Mouse (Mus musculus) MEL (cell line): ENCODE measurements around the gene Ski. TPM values are rescaled to one million over a fixed set of nuclear protein-coding genes. Genes with fewer than 3 reads are reported as not detected.
A peak's percentile ranks its signal among the peaks of the same experiment; 100 is the strongest.

Source experiments
- DNase-seq: peaks from one replicate; pipeline ENCODE4 v3.0.0; 2011; ENCODE audit warnings: low read depth, low spot score
- H3K27ac ChIP-seq: 2 replicates; pipeline ENCODE4 v1.5.1; 2012; ENCODE audit warnings: low read depth, mild to moderate bottlenecking, control low read depth, low read length, moderate library complexity; ENCODE audit not compliant: control insufficient read depth
- H3K27me3 ChIP-seq, 2 experiments: fragments of 150-350 bp in 1 of 2; sonication (generic) in 1 of 2; 2 replicates each; pipeline ENCODE4 v1.6.1; 2012; ENCODE audit warnings: low read length in 2 of 2, mild to moderate bottlenecking in 2 of 2, improper control_type of control experiment in 1 of 2, moderate library complexity in 1 of 2; ENCODE audit not compliant: insufficient read depth in 2 of 2, control insufficient read depth in 1 of 2
- H3K36me3 ChIP-seq, 2 experiments: 2 replicates each; pipeline ENCODE4 v1.6.1; 2012 to 2014; ENCODE audit warnings: low read length in 2 of 2, improper control_type of control experiment in 1 of 2, inconsistent platforms in 1 of 2, mild to moderate bottlenecking in 1 of 2; ENCODE audit not compliant: insufficient read depth in 2 of 2, control insufficient read depth in 1 of 2
- H3K4me1 ChIP-seq, 2 experiments: fragments of 150-350 bp in 1 of 2; sonication (generic) in 1 of 2; 2 replicates each; pipeline ENCODE4 v1.6.1; 2012; ENCODE audit warnings: low read length in 2 of 2, improper control_type of control experiment in 1 of 2, mild to moderate bottlenecking in 1 of 2; ENCODE audit not compliant: insufficient read depth in 2 of 2, control insufficient read depth in 1 of 2
- H3K4me3 ChIP-seq, 2 experiments: fragments of 150-350 bp in 1 of 2; sonication (generic) in 1 of 2; 2 replicates each; pipeline ENCODE4 v1.5.1; 2012; ENCODE audit warnings: low read depth in 2 of 2, low read length in 2 of 2, mild to moderate bottlenecking in 2 of 2, moderate library complexity in 2 of 2, control low read depth in 1 of 2, improper control_type of control experiment in 1 of 2; ENCODE audit not compliant: control insufficient read depth in 1 of 2, insufficient read depth in 1 of 2
- H3K79me2 ChIP-seq: 2 replicates; pipeline ENCODE4 v1.6.1; 2012; ENCODE audit warnings: mild to moderate bottlenecking, low read length, moderate library complexity; ENCODE audit not compliant: control insufficient read depth, poor library complexity, insufficient read depth
- H3K9ac ChIP-seq: 2 replicates; pipeline ENCODE4 v1.6.1; 2012; ENCODE audit warnings: low read depth, mild to moderate bottlenecking, control low read depth, low read length, moderate library complexity; ENCODE audit not compliant: control insufficient read depth, poor library complexity, severe bottlenecking
- H3K9me3 ChIP-seq: fragments of 150-350 bp; sonication (generic); replicated peaks from 2 replicates; pipeline ENCODE4 v1.6.1; 2012; ENCODE audit warnings: mild to moderate bottlenecking, low read length, improper control_type of control experiment, moderate library complexity; ENCODE audit not compliant: insufficient read depth
- BHLHE40 ChIP-seq: IDR thresholded peaks from 2 replicates; pipeline ENCODE4 v1.6.1; 2012; ENCODE audit warnings: low read depth, mild to moderate bottlenecking, inconsistent platforms, low read length, improper control_type of control experiment, borderline replicate concordance
- CHD1 ChIP-seq: IDR thresholded peaks from 2 replicates; pipeline ENCODE4 v1.6.1; 2012; ENCODE audit warnings: low read depth, mild to moderate bottlenecking, inconsistent platforms, low read length, improper control_type of control experiment
- CHD2 ChIP-seq: IDR thresholded peaks from 2 replicates; pipeline ENCODE4 v1.6.1; 2011; ENCODE audit warnings: low read length, improper control_type of control experiment
- CTCF ChIP-seq, 3 experiments: IDR thresholded peaks in 2 of 3; conservative IDR thresholded peaks in 1 of 3; 2 replicates each; pipeline ENCODE4 v1.5.1; 2011 to 2012; ENCODE audit warnings: low read length in 3 of 3, low read depth in 2 of 3, mild to moderate bottlenecking in 2 of 3, improper control_type of control experiment in 1 of 3, inconsistent platforms in 1 of 3, mixed read lengths in 1 of 3, moderate library complexity in 1 of 3; ENCODE audit not compliant: control insufficient read depth in 1 of 3, insufficient read depth in 1 of 3, poor library complexity in 1 of 3, severe bottlenecking in 1 of 3
- ELF1 ChIP-seq: IDR thresholded peaks from 2 replicates; pipeline ENCODE4 v1.6.1; 2014; ENCODE audit warnings: low read depth, mild to moderate bottlenecking, inconsistent platforms, low read length, improper control_type of control experiment, moderate library complexity
- EP300 ChIP-seq, 2 experiments: IDR thresholded peaks; 2 replicates each; pipeline ENCODE4 v1.6.1; 2011; ENCODE audit warnings: improper control_type of control experiment in 2 of 2, low read length in 2 of 2, low read depth in 1 of 2, mild to moderate bottlenecking in 1 of 2
- GABPA ChIP-seq: IDR thresholded peaks from 2 replicates; pipeline ENCODE4 v1.6.1; 2012; ENCODE audit warnings: low read depth, mild to moderate bottlenecking, inconsistent platforms, low read length, improper control_type of control experiment, moderate library complexity
- GATA1 ChIP-seq: IDR thresholded peaks from 2 replicates; pipeline ENCODE4 v1.6.1; 2011; ENCODE audit warnings: low read depth, low read length, improper control_type of control experiment
- HCFC1 ChIP-seq: IDR thresholded peaks from 2 replicates; pipeline ENCODE4 v1.6.1; 2012; ENCODE audit warnings: low read depth, mild to moderate bottlenecking, inconsistent platforms, low read length, improper control_type of control experiment, moderate library complexity
- JUND ChIP-seq: IDR thresholded peaks from 2 replicates; pipeline ENCODE4 v1.6.1; 2011; ENCODE audit warnings: low read depth, mild to moderate bottlenecking, improper control_type of control experiment, low read length
- MAFK ChIP-seq: IDR thresholded peaks from 2 replicates; pipeline ENCODE4 v1.6.1; 2011; ENCODE audit warnings: low read depth, mild to moderate bottlenecking, low read length, improper control_type of control experiment, borderline replicate concordance
- MAX ChIP-seq: IDR thresholded peaks from 2 replicates; pipeline ENCODE4 v1.6.1; 2011; ENCODE audit warnings: low read length, improper control_type of control experiment
- MAZ ChIP-seq: IDR thresholded peaks from 2 replicates; pipeline ENCODE4 v1.6.1; 2012; ENCODE audit warnings: low read depth, mild to moderate bottlenecking, inconsistent platforms, low read length, improper control_type of control experiment
- MXI1 ChIP-seq: IDR thresholded peaks from 2 replicates; pipeline ENCODE4 v1.6.1; 2011; ENCODE audit warnings: mild to moderate bottlenecking, low read depth, low read length, improper control_type of control experiment
- MYB ChIP-seq: IDR thresholded peaks from 2 replicates; pipeline ENCODE4 v1.6.1; 2011; ENCODE audit warnings: mild to moderate bottlenecking, low read depth, low read length, improper control_type of control experiment
- NELFE ChIP-seq: IDR thresholded peaks from 2 replicates; pipeline ENCODE4 v1.6.1; 2011; ENCODE audit warnings: low read depth, low read length, improper control_type of control experiment
- NRF1 ChIP-seq: IDR thresholded peaks from 2 replicates; pipeline ENCODE4 v1.6.1; 2014; ENCODE audit warnings: low read depth, mild to moderate bottlenecking, inconsistent platforms, low read length, improper control_type of control experiment, moderate library complexity; ENCODE audit not compliant: poor library complexity, insufficient read depth, severe bottlenecking
- POLR2AphosphoS5 ChIP-seq: IDR thresholded peaks from 2 replicates; pipeline ENCODE4 v1.6.1; 2012; ENCODE audit warnings: low read depth, borderline replicate concordance, mild to moderate bottlenecking, inconsistent platforms, low read length, moderate library complexity, mixed read lengths
- RAD21 ChIP-seq: IDR thresholded peaks from 2 replicates; pipeline ENCODE4 v1.6.1; 2011; ENCODE audit warnings: mild to moderate bottlenecking, low read depth, low read length, improper control_type of control experiment
- RCOR1 ChIP-seq: IDR thresholded peaks from 2 replicates; pipeline ENCODE4 v1.6.1; 2012; ENCODE audit warnings: low read depth, mild to moderate bottlenecking, inconsistent platforms, low read length, improper control_type of control experiment
- SIN3A ChIP-seq: IDR thresholded peaks from 2 replicates; pipeline ENCODE4 v1.6.1; 2012; ENCODE audit warnings: low read length, improper control_type of control experiment, inconsistent platforms
- TAL1 ChIP-seq: IDR thresholded peaks from 2 replicates; pipeline ENCODE4 v1.6.1; 2012; ENCODE audit warnings: mild to moderate bottlenecking, inconsistent platforms, low read length, moderate library complexity, mixed read lengths
- TBP ChIP-seq: IDR thresholded peaks from 2 replicates; pipeline ENCODE4 v1.8.0; 2011; ENCODE audit warnings: low read depth, low read length, improper control_type of control experiment
- TCF12 ChIP-seq: IDR thresholded peaks from 2 replicates; pipeline ENCODE4 v1.6.1; 2014; ENCODE audit warnings: low read depth, mild to moderate bottlenecking, inconsistent platforms, low read length, improper control_type of control experiment, moderate library complexity
- UBTF ChIP-seq: IDR thresholded peaks from 2 replicates; pipeline ENCODE4 v1.6.1; 2012; ENCODE audit warnings: low read depth, mild to moderate bottlenecking, inconsistent platforms, low read length, improper control_type of control experiment, moderate library complexity, borderline replicate concordance; ENCODE audit not compliant: insufficient read depth
- USF1 ChIP-seq: IDR thresholded peaks from 2 replicates; pipeline ENCODE4 v1.6.1; 2014; ENCODE audit warnings: low read depth, mild to moderate bottlenecking, inconsistent platforms, low read length, improper control_type of control experiment, moderate library complexity
- USF2 ChIP-seq, 2 experiments: IDR thresholded peaks; 2 replicates each; pipeline ENCODE4 v1.6.1; 2011 to 2012; ENCODE audit warnings: improper control_type of control experiment in 2 of 2, low read length in 2 of 2, borderline replicate concordance in 1 of 2, inconsistent platforms in 1 of 2, low read depth in 1 of 2, mild to moderate bottlenecking in 1 of 2; ENCODE audit not compliant: insufficient read depth in 1 of 2
- polyA plus RNA-seq, 2 experiments: library from polyadenylated mRNA; stranded (reverse) in 1 of 2; unstranded in 1 of 2; fragments of >175 nt in 1 of 2; fragments of >200 nt in 1 of 2; gene quantifications; 2 replicates each; pipeline versions ENCODE4 v1.2.1 to v1.2.4; 2012; ENCODE audit warnings: low replicate concordance in 2 of 2, low read depth in 1 of 2; ENCODE audit not compliant: insufficient read length in 2 of 2, insufficient read depth in 1 of 2, missing spikeins in 1 of 2
- total RNA-seq: library from RNA; depleted of rRNA; stranded (reverse); fragments of 300-350 nt; gene quantifications from 2 replicates; pipeline ENCODE4 v1.2.3, GENCODE M21; 2012

Ski gene
- total and polyA plus RNA-seq, 3 experiments: 6.9 to 16.1 TPM; not detected in 1

GRCm38 (mm10) chr4:155148453-155148852, 73.9 kb downstream of the Ski start (continued):
- peak; percentile 40 to 48; a peak in 3 of 4 replicates for TF ChIP-seq EP300 (IDR thresholded peaks at IDR 0.05; ENCODE audit: low read depth in 1 of 2, low read length in 2 of 2)

- H3K27me3 ChIP-seq: no peaks in the 10 kb centered on the region
- TF ChIP-seq MYB (no peak), MXI1 (no peak), CHD1 (no peak), GABPA (no peak), RCOR1 (no peak), ELF1 (no peak), RAD21 (no peak), NRF1 (no peak), TAL1 (no peak), CTCF (IDR thresholded peaks at IDR 0.05 in 2 of 3, conservative IDR thresholded peaks at IDR 0.05 in 1 of 3; ENCODE audit: control insufficient read depth in 1 of 3, insufficient read depth in 1 of 3, low read depth in 2 of 3, low read length in 3 of 3, poor library complexity in 1 of 3, severe bottlenecking in 1 of 3) (no peak), HCFC1 (no peak), CHD2 (no peak), MAFK (no peak), MAZ (no peak), POLR2AphosphoS5 (no peak), EP300 (IDR thresholded peaks at IDR 0.05; ENCODE audit: low read depth in 1 of 2, low read length in 2 of 2) (no peak)
- TF ChIP-seq, all 39 proteins: peak for 0
Measured at GRCm38 (mm10) chr4:155146107-155146823, 76.1 kb downstream of the Ski start.

GRCm38 (mm10) chr4:155144548-155145180, 77.7 kb downstream of the Ski start:
- Histone ChIP-seq H3K4me1 (peaks cover 9 to 11% of the 10 kb centered on the region in 2 experiments; a peak in 3 of 4 replicates), H3K36me3 (peaks cover 0 to 2% of the 10 kb centered on the region in 2 experiments; a peak in 1 of 4 replicates), H3K9ac (no peak overlapping the region), H3K4me3 (no peak overlapping the region), H3K27me3 (no peaks in the 10 kb centered on the region), H3K27ac (no peak overlapping the region), H3K9me3 (no peaks in the 10 kb centered on the region), H3K79me2 (no peaks in the 10 kb centered on the region)
- no peak for DNase-seq
- no peak for TF ChIP-seq UBTF
- no peak for TF ChIP-seq CHD1
- TF ChIP-seq MAX: no peak
- no peak for TF ChIP-seq ELF1
- no peak for TF ChIP-seq USF2 (IDR thresholded peaks at IDR 0.05; ENCODE audit: borderline replicate concordance in 1 of 2, insufficient read depth in 1 of 2, low read depth in 1 of 2, low read length in 2 of 2)
- no peak for TF ChIP-seq USF1
- no peak for TF ChIP-seq GATA1
- no peak for TF ChIP-seq MXI1
- TF ChIP-seq JUND: no peak
- no peak for TF ChIP-seq MAFK
- TF ChIP-seq GABPA: no peak
- no peak for TF ChIP-seq TBP
- TF ChIP-seq SIN3A: no peak
- no peak for TF ChIP-seq BHLHE40
- no peak for TF ChIP-seq NELFE
- no peak for TF ChIP-seq MYB
- TF ChIP-seq TCF12: no peak
- no peak for TF ChIP-seq CHD2

More at GRCm38 (mm10) chr4:155146107-155146823, 76.1 kb downstream of the Ski start:
- H3K4me3 ChIP-seq: no peak overlapping the region
- peaks cover 13 to 20% of the 10 kb centered on the region in 2 experiments; a peak in 3 of 4 replicates for H3K4me1 ChIP-seq
- H3K9me3 ChIP-seq: no peaks in the 10 kb centered on the region
- peaks cover 5% of the 10 kb centered on the region; the same call in 1 of the 2 replicates for H3K79me2 ChIP-seq
- H3K27ac ChIP-seq: no peak overlapping the region
- peaks cover 0 to 5% of the 10 kb centered on the region in 2 experiments; a peak in 2 of 4 replicates for H3K36me3 ChIP-seq
- no peak overlapping the region for H3K9ac ChIP-seq
- no peak for DNase-seq
